Mouse (Mus musculus) C2C12 (cell line): ENCODE measurements at regions not wholly inside any gene's neighbourhood (a gene's known extent, or its start where the extent isn't known, plus 50 kb on each side); places are given as distances from the start of the nearest gene placed in this dataset.

Experiments used
- CEBPB ChIP-seq: IDR thresholded peaks from one replicate; pipeline ENCODE4 v1.6.1; 2011; ENCODE audit warnings: low read depth, mild to moderate bottlenecking, control low read depth, moderate library complexity
- CTCF ChIP-seq: IDR thresholded peaks from one replicate; pipeline ENCODE4 v1.5.1; 2011; ENCODE audit not compliant: control insufficient read depth, insufficient read depth, insufficient read length
- FOSL1 ChIP-seq: IDR thresholded peaks from one replicate; pipeline ENCODE4 v1.8.0; 2011; ENCODE audit warnings: mild to moderate bottlenecking, low read length; ENCODE audit not compliant: poor library complexity, insufficient read depth, severe bottlenecking
- MAX ChIP-seq: IDR thresholded peaks from one replicate; pipeline ENCODE4 v1.6.1; 2011; ENCODE audit warnings: mild to moderate bottlenecking, control low read depth
- MYOD1 ChIP-seq: IDR thresholded peaks from one replicate; pipeline ENCODE4 v1.6.1; 2011; ENCODE audit warnings: low read depth; ENCODE audit not compliant: control insufficient read depth, insufficient read length
- MYOG ChIP-seq: IDR thresholded peaks from one replicate; pipeline ENCODE4 v1.6.1; 2011; ENCODE audit not compliant: control insufficient read depth, insufficient read length; ENCODE audit errors: extremely low read depth
- USF1 ChIP-seq: IDR thresholded peaks from one replicate; pipeline ENCODE4 v1.6.1; 2011; ENCODE audit warnings: low read depth, mild to moderate bottlenecking, control low read depth, moderate library complexity

DNA sequence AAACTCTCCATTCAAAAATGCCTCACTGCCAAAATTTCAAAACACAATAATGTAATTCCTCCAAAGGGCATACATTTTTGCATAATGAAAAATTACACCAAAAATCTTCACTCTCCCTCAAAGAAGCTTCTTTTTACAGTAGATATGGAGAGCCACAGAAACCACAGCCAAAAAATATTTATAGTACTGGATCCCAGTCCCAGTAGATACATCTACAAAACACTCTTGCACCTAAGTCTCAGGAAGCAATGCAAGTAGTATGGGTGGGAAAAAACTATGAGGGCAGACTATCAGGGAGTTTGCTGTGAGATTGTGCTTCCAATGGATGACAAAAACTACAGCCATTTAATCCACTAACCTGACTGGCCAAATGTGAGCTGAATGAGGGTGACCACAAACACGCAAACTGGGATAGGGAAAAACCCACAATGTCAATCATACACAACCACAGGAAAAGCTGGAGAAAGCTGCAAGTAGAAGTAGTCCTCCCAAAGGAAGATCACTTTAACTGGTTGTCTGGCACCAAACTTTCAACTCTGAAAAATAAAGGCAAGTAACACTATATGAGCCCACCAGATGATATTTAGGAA lies 189.2 kb downstream of the 4930474N05Rik start:
- TF ChIP-seq CTCF (no peak), USF1 (no peak), CEBPB (no peak), MAX (no peak), MYOG (no peak), FOSL1 (no peak), MYOD1 (no peak)
